Mouse (Mus musculus): ENCODE measurements around the gene Ebf1. TPM values are rescaled to one million over a fixed set of nuclear protein-coding genes. Genes with fewer than 3 reads are reported as not detected.

Gene Ebf1
- polyA plus RNA-seq, 1 experiment: 2.3 TPM

DNA sequence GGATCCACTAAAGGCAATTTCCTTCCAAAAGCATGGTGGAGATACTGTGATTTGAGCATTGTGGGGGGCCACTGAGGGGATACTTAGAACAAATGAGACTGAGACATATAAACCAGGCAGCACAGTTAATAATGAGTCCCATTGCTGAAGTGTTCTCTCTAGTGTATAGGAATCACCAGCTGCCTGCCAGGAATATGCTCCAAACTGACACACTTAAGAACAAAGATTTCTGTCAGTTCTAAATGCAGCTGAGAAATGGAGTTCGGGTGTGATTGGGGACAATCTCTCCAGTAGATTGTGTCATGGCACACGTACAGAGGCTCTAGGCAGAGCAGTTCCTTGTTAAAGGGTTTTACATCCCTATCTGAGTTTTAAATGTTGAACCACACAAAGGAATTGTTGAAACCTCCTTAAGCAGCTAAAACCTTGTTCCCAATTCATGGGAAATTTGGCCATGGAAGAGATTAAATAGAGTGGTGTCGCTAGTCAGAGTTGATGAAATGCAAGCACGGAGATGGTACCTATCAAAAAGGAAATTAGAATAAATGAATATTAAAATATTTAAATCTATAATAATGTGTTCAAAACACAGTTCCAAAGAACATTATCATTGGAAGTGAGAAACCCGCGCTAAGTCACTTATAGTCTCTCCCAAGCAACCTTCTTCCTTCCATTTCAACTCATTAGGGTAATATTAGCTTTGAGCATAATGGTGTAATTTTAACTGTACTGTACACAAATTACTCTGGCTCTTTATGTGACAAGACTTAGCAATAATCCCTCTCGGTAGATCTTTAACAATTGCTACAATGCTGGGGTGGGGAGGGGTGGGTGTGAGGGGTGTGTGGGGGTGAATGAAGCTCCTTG is 438.9 kb downstream of the Ebf1 start:
- Histone ChIP-seq H3K36me3 (ENCODE audit: control insufficient read depth, insufficient read depth, low read length, poor library complexity, severe bottlenecking) (no peaks in the 10 kb centered on the region), H3K27me3 (ENCODE audit: control insufficient read depth, insufficient read depth, low read length, poor library complexity, severe bottlenecking) (no peaks in the 10 kb centered on the region), H3K4me3 (ENCODE audit: low read depth, low read length) (no peak overlapping the region), H3K27ac (ENCODE audit: insufficient read depth, low read length) (no peak overlapping the region), H3K9ac (ENCODE audit: low read depth, poor library complexity, severe bottlenecking) (no peak overlapping the region), H3K9me3 (replicated peaks; ENCODE audit: control insufficient read depth, insufficient read depth, low read length, poor library complexity, severe bottlenecking) (no peaks in the 10 kb centered on the region), H3K4me1 (ENCODE audit: control insufficient read depth, insufficient read depth, low read length) (no peaks in the 10 kb centered on the region)
- no peak for TF ChIP-seq POLR2A (IDR thresholded peaks at IDR 0.05; ENCODE audit: insufficient read depth, low read length)
- no peak for TF ChIP-seq CTCF (IDR thresholded peaks at IDR 0.05; ENCODE audit: low read depth, low read length)
- no peak for TF ChIP-seq EP300 (IDR thresholded peaks at IDR 0.05; ENCODE audit: insufficient read depth, low read depth, low read length)

Other genes with a start within 250 kb of the Ebf1 start
- not detected in 2 replicates for gene Il12b, start 217.3 kb upstream of the Ebf1 start, polyA plus RNA-seq (2011; ENCODE audit: insufficient read depth, insufficient read length, low read depth, missing spikeins)
- 66.9 and 68.8 TPM in 2 replicates for gene Ublcp1, start 146.8 kb upstream of the Ebf1 start, polyA plus RNA-seq (2011; ENCODE audit: insufficient read depth, insufficient read length, low read depth, missing spikeins)
- gene Rnf145, start 98.4 kb upstream of the Ebf1 start, polyA plus RNA-seq (2011; ENCODE audit: insufficient read depth, insufficient read length, low read depth, missing spikeins): 56.2 and 59.0 TPM in 2 replicates